Mouse (Mus musculus) myocyte (in vitro differentiated cells): ENCODE results near the gene Gnb3. TPM values are rescaled to one million over a fixed set of nuclear protein-coding genes. Genes with fewer than 3 reads are reported as not detected.
A peak's percentile ranks its signal among the peaks of the same experiment; 100 is the strongest.

Experiments used
- H3K27me3 ChIP-seq: one replicate; pipeline ENCODE4 v1.6.1; 2011; ENCODE audit not compliant: control insufficient read depth, insufficient read depth, insufficient read length
- H3K36me3 ChIP-seq: one replicate; pipeline ENCODE4 v1.6.1; 2011; ENCODE audit not compliant: control insufficient read depth, insufficient read depth
- H3K4me2 ChIP-seq: one replicate; pipeline ENCODE4 v1.6.1; 2011; ENCODE audit warnings: low read depth, control low read depth
- H3K4me3 ChIP-seq: one replicate; pipeline ENCODE4 v1.5.1; 2011; ENCODE audit warnings: mild to moderate bottlenecking, control low read depth, moderate library complexity
- H3K79me2 ChIP-seq: one replicate; pipeline ENCODE4 v1.6.1; 2011; ENCODE audit not compliant: control insufficient read depth, insufficient read depth
- H3ac ChIP-seq: one replicate; pipeline ENCODE4 v1.6.1; 2011; ENCODE audit not compliant: control insufficient read depth, insufficient read length
- CEBPB ChIP-seq: IDR thresholded peaks from 2 replicates; pipeline ENCODE4 v1.6.1; 2011; ENCODE audit warnings: mild to moderate bottlenecking, moderate library complexity; ENCODE audit not compliant: poor library complexity, insufficient read depth, severe bottlenecking
- E2F4 ChIP-seq: IDR thresholded peaks from one replicate; pipeline ENCODE4 v1.6.1; 2011; ENCODE audit warnings: mild to moderate bottlenecking, control low read depth, moderate library complexity; ENCODE audit not compliant: insufficient read depth
- MAX ChIP-seq: IDR thresholded peaks from one replicate; pipeline ENCODE4 v1.6.1; 2011; ENCODE audit warnings: low read depth, mild to moderate bottlenecking, control low read depth
- MYOD1 ChIP-seq, 3 experiments: IDR thresholded peaks; one replicate each; pipeline ENCODE4 v1.6.1; 2011; ENCODE audit warnings: control low read depth in 2 of 3, low read depth in 2 of 3, mild to moderate bottlenecking in 2 of 3, moderate library complexity in 1 of 3; ENCODE audit not compliant: insufficient read length in 2 of 3, control insufficient read depth in 1 of 3
- MYOG ChIP-seq, 3 experiments: IDR thresholded peaks; one replicate each; pipeline ENCODE4 v1.6.1; 2011; ENCODE audit warnings: control low read depth in 2 of 3, low read depth in 2 of 3, mild to moderate bottlenecking in 2 of 3; ENCODE audit not compliant: insufficient read length in 2 of 3, control insufficient read depth in 1 of 3, insufficient read depth in 1 of 3
- POLR2A ChIP-seq: IDR thresholded peaks from one replicate; pipeline ENCODE4 v1.6.1; 2011; ENCODE audit warnings: low read depth, mild to moderate bottlenecking, control low read depth, moderate library complexity; ENCODE audit not compliant: insufficient read length
- POLR2AphosphoS2 ChIP-seq: IDR thresholded peaks from one replicate; pipeline ENCODE4 v1.6.1; 2011; ENCODE audit warnings: low read depth, control low read depth; ENCODE audit not compliant: insufficient read length
- REST ChIP-seq: IDR thresholded peaks from one replicate; pipeline ENCODE4 v1.6.1; 2011; ENCODE audit warnings: mild to moderate bottlenecking, control low read depth, moderate library complexity; ENCODE audit not compliant: insufficient read depth, insufficient read length
- SRF ChIP-seq: IDR thresholded peaks from one replicate; pipeline ENCODE4 v1.6.1; 2011; ENCODE audit warnings: low read depth; ENCODE audit not compliant: control insufficient read depth, insufficient read length
- TCF12 ChIP-seq: IDR thresholded peaks from one replicate; pipeline ENCODE4 v1.6.1; 2011; ENCODE audit warnings: mild to moderate bottlenecking, control low read depth; ENCODE audit not compliant: poor library complexity, insufficient read depth, severe bottlenecking
- TCF3 ChIP-seq: IDR thresholded peaks from one replicate; pipeline ENCODE4 v1.6.1; 2011; ENCODE audit warnings: low read depth, control low read depth; ENCODE audit not compliant: insufficient read length
- USF1 ChIP-seq: IDR thresholded peaks from one replicate; pipeline ENCODE4 v1.6.1; 2011; ENCODE audit warnings: low read depth, mild to moderate bottlenecking, control low read depth, moderate library complexity
- polyA plus RNA-seq: library from polyadenylated mRNA; unstranded; fragments of >200 nt; fragmentation: generic; extraction: Trizol; gene quantifications from one replicate; pipeline ENCODE4 v1.2.1, GENCODE M21; 2012; ENCODE audit warnings: missing spikeins

The Gnb3 gene
- polyA plus RNA-seq, 1 experiment = 0.11 TPM

DNA sequence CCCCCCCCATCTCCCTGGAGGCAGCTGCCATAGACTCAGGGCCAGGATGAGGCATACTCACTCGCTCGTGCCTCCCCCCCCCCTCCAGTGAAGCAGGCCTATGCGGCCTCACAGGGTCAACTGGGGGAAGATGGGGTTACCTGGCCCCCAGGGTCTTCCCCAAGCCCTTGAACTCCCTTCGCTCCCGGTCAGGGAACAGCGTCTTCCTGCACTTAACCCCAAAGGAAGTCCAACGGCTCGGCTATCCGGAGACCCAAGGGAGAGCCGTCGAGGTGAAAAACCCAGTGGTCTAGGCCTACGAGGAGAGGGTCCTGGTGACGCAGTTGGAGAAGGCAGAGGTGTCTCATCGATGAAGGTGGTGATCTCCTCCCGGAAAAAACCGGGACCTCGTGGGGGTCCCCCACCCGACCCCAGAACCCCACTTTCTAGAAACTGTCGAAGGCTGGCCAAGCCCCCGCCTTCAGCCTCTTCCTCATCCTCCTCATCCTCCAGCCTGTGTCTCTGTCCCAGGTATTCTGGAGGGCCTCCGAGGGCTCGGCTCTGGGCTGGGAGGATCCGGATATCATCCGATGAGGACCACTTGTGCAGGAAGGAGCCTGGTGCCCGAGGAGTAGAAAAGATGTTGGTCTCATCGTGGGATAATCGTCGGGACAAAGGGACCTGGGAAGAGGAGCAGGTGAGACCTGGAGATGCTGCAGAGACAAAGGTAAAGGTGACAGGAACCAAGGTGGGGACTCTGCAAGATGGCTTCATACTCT lies 18.7 kb upstream of the Gnb3 start:
- no peak overlapping the region for H3ac ChIP-seq
- H3K27me3 ChIP-seq = peaks cover 46% of the 10 kb centered on the region
- H3K36me3 ChIP-seq = no peaks in the 10 kb centered on the region
- H3K4me3 ChIP-seq = no peak overlapping the region
- H3K4me2 ChIP-seq = no peak overlapping the region
- no peaks in the 10 kb centered on the region for H3K79me2 ChIP-seq
- TF ChIP-seq CEBPB (no peak), TCF3 (no peak), MYOG (IDR thresholded peaks at IDR 0.05; ENCODE audit: control insufficient read depth in 1 of 3, insufficient read depth in 1 of 3, insufficient read length in 2 of 3, low read depth in 2 of 3) (no peak), MAX (no peak), MYOD1 (IDR thresholded peaks at IDR 0.05; ENCODE audit: control insufficient read depth in 1 of 3, insufficient read length in 2 of 3, low read depth in 2 of 3) (no peak), POLR2A (no peak), E2F4 (no peak), TCF12 (no peak), SRF (no peak), REST (no peak), USF1 (no peak), POLR2AphosphoS2 (no peak)

DNA sequence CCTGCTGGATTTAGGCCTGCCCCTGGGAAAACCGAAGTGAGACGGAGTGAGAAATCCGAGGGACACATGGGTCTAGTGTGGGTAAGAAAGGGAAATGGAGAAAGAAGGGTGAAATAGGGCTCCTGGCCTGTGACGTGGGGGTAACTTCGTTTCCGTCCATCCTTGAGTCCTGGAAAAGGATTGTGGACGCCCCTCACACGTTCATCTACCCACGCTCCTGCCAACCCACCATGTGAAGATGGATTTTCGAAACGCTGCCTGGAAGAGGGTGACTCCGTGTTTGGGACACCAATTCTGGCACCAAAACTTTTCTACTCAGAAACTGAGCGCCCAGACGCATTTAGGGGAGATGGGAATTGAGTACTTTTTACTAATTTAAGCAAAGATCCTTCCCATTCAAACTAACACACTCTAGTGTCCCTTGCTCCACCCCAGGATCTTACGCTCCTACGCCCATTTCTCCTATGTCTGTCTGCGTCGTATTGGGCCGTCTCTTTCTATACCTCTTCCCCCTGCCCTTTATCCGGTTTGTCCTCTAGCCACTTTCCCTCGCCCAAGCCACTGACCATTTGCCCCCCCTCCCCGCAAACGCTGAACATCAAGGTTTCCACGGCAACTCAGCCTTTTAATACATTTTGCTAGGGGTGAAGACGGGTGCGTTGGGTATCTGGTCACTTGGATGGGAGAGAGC lies 17.9 kb upstream of the Gnb3 start:
- no peak overlapping the region for H3K4me3 ChIP-seq
- no peaks in the 10 kb centered on the region for H3K36me3 ChIP-seq
- H3K79me2 ChIP-seq = no peaks in the 10 kb centered on the region
- no peak overlapping the region for H3ac ChIP-seq
- H3K4me2 ChIP-seq = no peak overlapping the region
- H3K27me3 ChIP-seq = peaks cover 39% of the 10 kb centered on the region
- TF ChIP-seq MYOG (IDR thresholded peaks at IDR 0.05; ENCODE audit: control insufficient read depth in 1 of 3, insufficient read depth in 1 of 3, insufficient read length in 2 of 3, low read depth in 2 of 3) = no peak
- TF ChIP-seq E2F4 = no peak
- TF ChIP-seq CEBPB = no peak
- TF ChIP-seq USF1 = no peak
- no peak for TF ChIP-seq TCF12
- no peak for TF ChIP-seq SRF
- TF ChIP-seq TCF3 = no peak
- TF ChIP-seq MAX = no peak
- no peak for TF ChIP-seq POLR2AphosphoS2

DNA sequence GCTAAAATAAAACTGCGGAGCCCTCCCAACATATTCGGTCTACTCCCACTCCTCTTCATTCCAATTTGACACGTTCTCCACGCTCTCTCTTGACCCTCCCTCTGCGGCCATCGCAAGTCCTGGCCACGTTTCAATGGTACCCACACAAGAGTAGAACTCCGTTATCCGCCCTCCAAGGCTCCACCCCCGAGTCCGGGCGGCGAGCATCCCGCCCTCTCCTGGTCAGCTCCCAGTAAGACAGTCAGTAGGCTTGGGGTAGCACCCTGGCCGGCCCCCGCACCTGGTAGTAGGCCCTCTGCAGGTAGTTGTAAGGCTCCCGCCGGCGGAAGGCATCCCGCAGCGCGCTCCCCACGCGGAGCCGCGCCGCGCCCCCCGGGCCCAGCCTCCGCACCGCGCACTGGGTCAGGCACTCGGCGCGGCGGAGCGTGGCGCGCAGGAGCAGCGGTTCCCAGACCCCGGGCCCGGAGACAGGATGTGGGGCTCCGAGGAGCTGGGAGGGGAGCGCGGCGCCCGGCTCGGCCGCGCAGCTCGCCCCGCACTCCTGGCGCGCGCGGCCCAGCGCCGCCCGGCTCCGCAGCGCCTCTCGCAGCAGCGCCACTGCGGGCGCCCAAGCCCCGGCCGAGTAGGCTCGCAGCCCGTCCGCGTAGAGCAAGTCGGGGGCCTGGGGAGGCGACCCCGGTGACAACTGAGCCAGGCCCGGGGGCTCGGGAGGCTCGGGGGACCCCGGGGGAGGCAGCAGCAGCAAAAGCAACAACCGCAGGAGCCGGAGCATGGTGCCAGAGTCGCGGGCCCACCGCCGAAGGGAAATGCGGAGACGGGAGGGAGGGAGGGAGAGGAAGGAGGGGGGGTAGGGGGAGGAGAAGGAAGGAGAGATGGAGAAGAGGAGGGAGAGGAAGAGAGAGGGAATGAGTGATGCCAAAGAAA lies 17.1 kb upstream of the Gnb3 start, which contains the start of gene P3h3:
TSS of gene P3h3 (minus strand) at position 837 of the 924 bp plus-strand sequence.
- Histone ChIP-seq H3ac (no peak within 1 kb of the TSS), H3K79me2 (no peaks in the 10 kb centered on the region), H3K36me3 (no peaks in the 10 kb centered on the region), H3K4me3 (no peak within 1 kb of the TSS), H3K27me3 (peaks cover 31% of the 10 kb centered on the region), H3K4me2 (peak within 1 kb of the TSS; percentile 70)
- no peak for TF ChIP-seq CEBPB

DNA sequence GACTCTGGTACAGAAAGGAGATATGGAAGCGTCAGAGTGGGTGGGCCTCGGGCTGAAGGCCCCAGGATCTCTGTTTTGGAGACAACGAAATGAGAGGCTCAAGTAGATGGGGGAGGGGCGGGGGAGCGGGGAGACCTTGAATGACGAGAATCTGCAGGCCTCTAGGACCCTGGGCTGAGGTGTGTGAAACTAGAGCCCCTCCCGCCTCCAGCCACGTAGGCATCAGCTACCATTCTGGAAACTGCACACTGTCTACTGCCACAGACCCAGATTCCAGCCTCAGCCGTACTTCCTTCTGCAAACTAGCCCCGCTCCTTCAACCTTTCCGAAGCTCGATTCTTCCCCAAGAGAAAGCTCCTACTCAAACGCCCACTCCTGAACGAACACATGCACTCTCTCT lies 16.2 kb upstream of the Gnb3 start:
- no peaks in the 10 kb centered on the region for H3K79me2 ChIP-seq
- no peaks in the 10 kb centered on the region for H3K36me3 ChIP-seq
- H3K27me3 ChIP-seq = peaks cover 22% of the 10 kb centered on the region
- H3K4me3 ChIP-seq = no peak overlapping the region
- peak overlapping the region; percentile 70 for H3K4me2 ChIP-seq
- TF ChIP-seq POLR2AphosphoS2 = no peak
- no peak for TF ChIP-seq POLR2A
- no peak for TF ChIP-seq MAX
- no peak for TF ChIP-seq TCF12
- no peak for TF ChIP-seq CEBPB
- TF ChIP-seq TCF3 = no peak
- no peak for TF ChIP-seq MYOG (IDR thresholded peaks at IDR 0.05; ENCODE audit: control insufficient read depth in 1 of 3, insufficient read depth in 1 of 3, insufficient read length in 2 of 3, low read depth in 2 of 3)
- no peak for TF ChIP-seq REST
- TF ChIP-seq SRF = no peak
- no peak for TF ChIP-seq MYOD1 (IDR thresholded peaks at IDR 0.05; ENCODE audit: control insufficient read depth in 1 of 3, insufficient read length in 2 of 3, low read depth in 2 of 3)
- TF ChIP-seq E2F4 = no peak
- TF ChIP-seq USF1 = no peak
- H3ac ChIP-seq = no peak overlapping the region
